Mouse (Mus musculus) kidney, adult 2 months (tissue): ENCODE results near the gene Capns2.

Experiments used
- CTCF ChIP-seq: fragments of 200-500 bp; conservative IDR thresholded peaks from 2 replicates; pipeline ENCODE4 v1.5.1; 2011; ENCODE audit warnings: low read depth, mild to moderate bottlenecking, control low read depth, low read length, moderate library complexity, mixed read lengths; ENCODE audit not compliant: insufficient read depth, insufficient read length
- POLR2A ChIP-seq: fragments of 200-500 bp; IDR thresholded peaks from one replicate; pipeline ENCODE4 v1.6.1; 2011; ENCODE audit warnings: low read depth, low read length, control low read depth

GRCm38 (mm10) chr8:92928986-92929385 is 27.8 kb downstream of the Capns2 start:
- TF ChIP-seq CTCF (no peak), POLR2A (no peak)
